Mouse (Mus musculus) MEL (cell line): ENCODE results near the gene Egfl8. TPM values are rescaled to one million over a fixed set of nuclear protein-coding genes. Genes with fewer than 3 reads are reported as not detected.

Experiments
- DNase-seq: peaks from one replicate; pipeline ENCODE4 v3.0.0; 2011; ENCODE audit warnings: low read depth, low spot score
- H3K27ac ChIP-seq: 2 replicates; pipeline ENCODE4 v1.5.1; 2012; ENCODE audit warnings: low read depth, mild to moderate bottlenecking, control low read depth, low read length, moderate library complexity; ENCODE audit not compliant: control insufficient read depth
- H3K27me3 ChIP-seq, 2 experiments: fragments of 150-350 bp in 1 of 2; sonication (generic) in 1 of 2; 2 replicates each; pipeline ENCODE4 v1.6.1; 2012; ENCODE audit warnings: low read length in 2 of 2, mild to moderate bottlenecking in 2 of 2, improper control_type of control experiment in 1 of 2, moderate library complexity in 1 of 2; ENCODE audit not compliant: insufficient read depth in 2 of 2, control insufficient read depth in 1 of 2
- H3K36me3 ChIP-seq, 2 experiments: 2 replicates each; pipeline ENCODE4 v1.6.1; 2012 to 2014; ENCODE audit warnings: low read length in 2 of 2, improper control_type of control experiment in 1 of 2, inconsistent platforms in 1 of 2, mild to moderate bottlenecking in 1 of 2; ENCODE audit not compliant: insufficient read depth in 2 of 2, control insufficient read depth in 1 of 2
- H3K4me1 ChIP-seq, 2 experiments: fragments of 150-350 bp in 1 of 2; sonication (generic) in 1 of 2; 2 replicates each; pipeline ENCODE4 v1.6.1; 2012; ENCODE audit warnings: low read length in 2 of 2, improper control_type of control experiment in 1 of 2, mild to moderate bottlenecking in 1 of 2; ENCODE audit not compliant: insufficient read depth in 2 of 2, control insufficient read depth in 1 of 2
- H3K4me3 ChIP-seq, 2 experiments: fragments of 150-350 bp in 1 of 2; sonication (generic) in 1 of 2; 2 replicates each; pipeline ENCODE4 v1.5.1; 2012; ENCODE audit warnings: low read depth in 2 of 2, low read length in 2 of 2, mild to moderate bottlenecking in 2 of 2, moderate library complexity in 2 of 2, control low read depth in 1 of 2, improper control_type of control experiment in 1 of 2; ENCODE audit not compliant: control insufficient read depth in 1 of 2, insufficient read depth in 1 of 2
- H3K79me2 ChIP-seq: 2 replicates; pipeline ENCODE4 v1.6.1; 2012; ENCODE audit warnings: mild to moderate bottlenecking, low read length, moderate library complexity; ENCODE audit not compliant: control insufficient read depth, poor library complexity, insufficient read depth
- H3K9ac ChIP-seq: 2 replicates; pipeline ENCODE4 v1.6.1; 2012; ENCODE audit warnings: low read depth, mild to moderate bottlenecking, control low read depth, low read length, moderate library complexity; ENCODE audit not compliant: control insufficient read depth, poor library complexity, severe bottlenecking
- H3K9me3 ChIP-seq: fragments of 150-350 bp; sonication (generic); replicated peaks from 2 replicates; pipeline ENCODE4 v1.6.1; 2012; ENCODE audit warnings: mild to moderate bottlenecking, low read length, improper control_type of control experiment, moderate library complexity; ENCODE audit not compliant: insufficient read depth
- BHLHE40 ChIP-seq: IDR thresholded peaks from 2 replicates; pipeline ENCODE4 v1.6.1; 2012; ENCODE audit warnings: low read depth, mild to moderate bottlenecking, inconsistent platforms, low read length, improper control_type of control experiment, borderline replicate concordance
- CHD1 ChIP-seq: IDR thresholded peaks from 2 replicates; pipeline ENCODE4 v1.6.1; 2012; ENCODE audit warnings: low read depth, mild to moderate bottlenecking, inconsistent platforms, low read length, improper control_type of control experiment
- CHD2 ChIP-seq: IDR thresholded peaks from 2 replicates; pipeline ENCODE4 v1.6.1; 2011; ENCODE audit warnings: low read length, improper control_type of control experiment
- CTCF ChIP-seq, 3 experiments: IDR thresholded peaks in 2 of 3; conservative IDR thresholded peaks in 1 of 3; 2 replicates each; pipeline ENCODE4 v1.5.1; 2011 to 2012; ENCODE audit warnings: low read length in 3 of 3, low read depth in 2 of 3, mild to moderate bottlenecking in 2 of 3, improper control_type of control experiment in 1 of 3, inconsistent platforms in 1 of 3, mixed read lengths in 1 of 3, moderate library complexity in 1 of 3; ENCODE audit not compliant: control insufficient read depth in 1 of 3, insufficient read depth in 1 of 3, poor library complexity in 1 of 3, severe bottlenecking in 1 of 3
- EP300 ChIP-seq, 2 experiments: IDR thresholded peaks; 2 replicates each; pipeline ENCODE4 v1.6.1; 2011; ENCODE audit warnings: improper control_type of control experiment in 2 of 2, low read length in 2 of 2, low read depth in 1 of 2, mild to moderate bottlenecking in 1 of 2
- MAZ ChIP-seq: IDR thresholded peaks from 2 replicates; pipeline ENCODE4 v1.6.1; 2012; ENCODE audit warnings: low read depth, mild to moderate bottlenecking, inconsistent platforms, low read length, improper control_type of control experiment
- MEF2A ChIP-seq: IDR thresholded peaks from 2 replicates; pipeline ENCODE4 v1.6.1; 2014; ENCODE audit warnings: low read depth, mild to moderate bottlenecking, inconsistent platforms, low read length, improper control_type of control experiment; ENCODE audit not compliant: poor library complexity, insufficient replicate concordance, severe bottlenecking; ENCODE audit errors: extremely low read depth
- MXI1 ChIP-seq: IDR thresholded peaks from 2 replicates; pipeline ENCODE4 v1.6.1; 2011; ENCODE audit warnings: mild to moderate bottlenecking, low read depth, low read length, improper control_type of control experiment
- NELFE ChIP-seq: IDR thresholded peaks from 2 replicates; pipeline ENCODE4 v1.6.1; 2011; ENCODE audit warnings: low read depth, low read length, improper control_type of control experiment
- NRF1 ChIP-seq: IDR thresholded peaks from 2 replicates; pipeline ENCODE4 v1.6.1; 2014; ENCODE audit warnings: low read depth, mild to moderate bottlenecking, inconsistent platforms, low read length, improper control_type of control experiment, moderate library complexity; ENCODE audit not compliant: poor library complexity, insufficient read depth, severe bottlenecking
- POLR2A ChIP-seq, 2 experiments: IDR thresholded peaks; 2 replicates each; pipeline ENCODE4 v1.6.1; 2011 to 2012; ENCODE audit warnings: low read length in 2 of 2, mild to moderate bottlenecking in 2 of 2, control low read depth in 1 of 2, improper control_type of control experiment in 1 of 2, low read depth in 1 of 2, moderate library complexity in 1 of 2; ENCODE audit not compliant: control insufficient read depth in 1 of 2, insufficient read depth in 1 of 2, poor library complexity in 1 of 2
- POLR2AphosphoS2 ChIP-seq: IDR thresholded peaks from 2 replicates; pipeline ENCODE4 v1.6.1; 2011; ENCODE audit warnings: low read length, improper control_type of control experiment
- POLR2AphosphoS5 ChIP-seq: IDR thresholded peaks from 2 replicates; pipeline ENCODE4 v1.6.1; 2012; ENCODE audit warnings: low read depth, borderline replicate concordance, mild to moderate bottlenecking, inconsistent platforms, low read length, moderate library complexity, mixed read lengths
- RAD21 ChIP-seq: IDR thresholded peaks from 2 replicates; pipeline ENCODE4 v1.6.1; 2011; ENCODE audit warnings: mild to moderate bottlenecking, low read depth, low read length, improper control_type of control experiment
- RCOR1 ChIP-seq: IDR thresholded peaks from 2 replicates; pipeline ENCODE4 v1.6.1; 2012; ENCODE audit warnings: low read depth, mild to moderate bottlenecking, inconsistent platforms, low read length, improper control_type of control experiment
- SIN3A ChIP-seq: IDR thresholded peaks from 2 replicates; pipeline ENCODE4 v1.6.1; 2012; ENCODE audit warnings: low read length, improper control_type of control experiment, inconsistent platforms
- SMC3 ChIP-seq: IDR thresholded peaks from 2 replicates; pipeline ENCODE4 v1.6.1; 2011; ENCODE audit warnings: low read depth, low read length, improper control_type of control experiment
- TAL1 ChIP-seq: IDR thresholded peaks from 2 replicates; pipeline ENCODE4 v1.6.1; 2012; ENCODE audit warnings: mild to moderate bottlenecking, inconsistent platforms, low read length, moderate library complexity, mixed read lengths
- TBP ChIP-seq: IDR thresholded peaks from 2 replicates; pipeline ENCODE4 v1.8.0; 2011; ENCODE audit warnings: low read depth, low read length, improper control_type of control experiment
- TCF12 ChIP-seq: IDR thresholded peaks from 2 replicates; pipeline ENCODE4 v1.6.1; 2014; ENCODE audit warnings: low read depth, mild to moderate bottlenecking, inconsistent platforms, low read length, improper control_type of control experiment, moderate library complexity
- USF1 ChIP-seq: IDR thresholded peaks from 2 replicates; pipeline ENCODE4 v1.6.1; 2014; ENCODE audit warnings: low read depth, mild to moderate bottlenecking, inconsistent platforms, low read length, improper control_type of control experiment, moderate library complexity
- USF2 ChIP-seq, 2 experiments: IDR thresholded peaks; 2 replicates each; pipeline ENCODE4 v1.6.1; 2011 to 2012; ENCODE audit warnings: improper control_type of control experiment in 2 of 2, low read length in 2 of 2, borderline replicate concordance in 1 of 2, inconsistent platforms in 1 of 2, low read depth in 1 of 2, mild to moderate bottlenecking in 1 of 2; ENCODE audit not compliant: insufficient read depth in 1 of 2
- ZC3H11A ChIP-seq: IDR thresholded peaks from 2 replicates; pipeline ENCODE4 v1.6.1; 2012; ENCODE audit warnings: low read depth, mild to moderate bottlenecking, inconsistent platforms, low read length, improper control_type of control experiment
- ZKSCAN1 ChIP-seq: IDR thresholded peaks from 2 replicates; pipeline ENCODE4 v1.6.1; 2012; ENCODE audit warnings: low read depth, mild to moderate bottlenecking, inconsistent platforms, low read length, improper control_type of control experiment, moderate library complexity
- ZMIZ1 ChIP-seq: IDR thresholded peaks from 2 replicates; pipeline ENCODE4 v1.6.1; 2012; ENCODE audit warnings: low read depth, mild to moderate bottlenecking, inconsistent platforms, low read length, improper control_type of control experiment, moderate library complexity
- polyA plus RNA-seq, 2 experiments: library from polyadenylated mRNA; stranded (reverse) in 1 of 2; unstranded in 1 of 2; fragments of >175 nt in 1 of 2; fragments of >200 nt in 1 of 2; gene quantifications; 2 replicates each; pipeline versions ENCODE4 v1.2.1 to v1.2.4; 2012; ENCODE audit warnings: low replicate concordance in 2 of 2, low read depth in 1 of 2; ENCODE audit not compliant: insufficient read length in 2 of 2, insufficient read depth in 1 of 2, missing spikeins in 1 of 2
- total RNA-seq: library from RNA; depleted of rRNA; stranded (reverse); fragments of 300-350 nt; gene quantifications from 2 replicates; pipeline ENCODE4 v1.2.3, GENCODE M21; 2012

The Egfl8 gene
- total and polyA plus RNA-seq, 3 experiments: 0.89 to 1.6 TPM; not detected in 1

DNA sequence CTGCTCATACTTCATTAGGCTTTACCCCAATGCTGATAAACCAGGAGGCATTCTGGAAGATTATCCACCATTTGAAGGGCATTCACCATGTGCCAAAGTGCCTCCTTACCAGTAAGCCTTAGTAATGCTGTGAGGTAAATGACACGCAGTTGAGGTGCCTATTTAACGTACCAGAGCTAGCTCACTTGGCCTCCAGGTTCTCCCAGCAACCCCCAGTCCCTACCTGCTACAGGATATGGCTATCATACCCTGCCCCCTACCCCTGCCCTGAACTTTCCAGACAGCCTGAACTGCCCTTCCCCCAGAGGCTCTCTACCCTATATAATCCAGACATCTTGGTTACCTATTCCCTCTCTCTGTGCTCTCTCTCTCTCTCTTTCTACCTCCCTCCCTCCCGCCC, 27.0 kb downstream of the Egfl8 start:
- no peaks in the 10 kb centered on the region for H3K27me3 ChIP-seq
- peaks cover 0 to 27% of the 10 kb centered on the region in 2 experiments; a peak in 2 of 4 replicates for H3K36me3 ChIP-seq
- TF ChIP-seq SMC3 (no peak), NRF1 (no peak), USF2 (IDR thresholded peaks at IDR 0.05; ENCODE audit: borderline replicate concordance in 1 of 2, insufficient read depth in 1 of 2, low read depth in 1 of 2, low read length in 2 of 2) (no peak), TAL1 (no peak), CHD1 (no peak), USF1 (no peak), CHD2 (no peak), CTCF (IDR thresholded peaks at IDR 0.05 in 2 of 3, conservative IDR thresholded peaks at IDR 0.05 in 1 of 3; ENCODE audit: control insufficient read depth in 1 of 3, insufficient read depth in 1 of 3, low read depth in 2 of 3, low read length in 3 of 3, poor library complexity in 1 of 3, severe bottlenecking in 1 of 3) (no peak)
- H3K4me3 ChIP-seq: peak overlapping the region in 1 of 2 experiments; percentile 78; a peak in 1 of 4 replicates
- H3K79me2 ChIP-seq: peaks cover 16% of the 10 kb centered on the region
- peak overlapping the region; percentile 89; the same call in 1 of the 2 replicates for H3K9ac ChIP-seq
- DNase-seq: peak; percentile 30
- peaks cover 11 to 40% of the 10 kb centered on the region in 2 experiments for H3K4me1 ChIP-seq
- H3K27ac ChIP-seq: no peak overlapping the region
- H3K9me3 ChIP-seq: no peaks in the 10 kb centered on the region

DNA sequence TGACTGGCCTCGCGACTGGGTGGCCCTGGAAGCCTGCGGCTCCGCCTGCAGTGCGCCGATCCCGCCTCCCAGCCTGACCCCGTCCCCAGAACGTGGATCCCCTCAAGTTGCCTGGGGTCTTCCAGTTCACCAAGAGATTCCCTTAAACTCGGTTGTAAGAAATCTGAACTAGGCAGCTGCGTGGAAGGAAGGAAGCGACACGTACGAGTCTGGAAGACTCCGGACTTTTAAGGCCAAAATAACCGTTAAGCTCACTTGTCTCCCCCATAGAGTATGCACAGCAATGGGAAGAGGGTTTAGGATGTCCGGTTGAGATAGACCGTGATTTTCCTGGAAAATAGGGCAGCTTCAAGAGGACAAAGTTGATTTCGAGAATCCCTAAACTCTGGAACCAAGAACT, 28.0 kb downstream of the Egfl8 start:
- Histone ChIP-seq H3K79me2 (peaks cover 15% of the 10 kb centered on the region; the same call in 1 of the 2 replicates), H3K36me3 (peaks cover 0 to 27% of the 10 kb centered on the region in 2 experiments; a peak in 2 of 4 replicates), H3K4me3 (peak overlapping the region; percentile 78 to 92), H3K27ac (peak overlapping the region; percentile 73), H3K9ac (peak overlapping the region; percentile 89), H3K4me1 (peaks cover 11 to 36% of the 10 kb centered on the region in 2 experiments), H3K9me3 (no peaks in the 10 kb centered on the region), H3K27me3 (no peaks in the 10 kb centered on the region)
- no peak for DNase-seq
- no peak for TF ChIP-seq RCOR1
- no peak for TF ChIP-seq MAZ
- no peak for TF ChIP-seq EP300 (IDR thresholded peaks at IDR 0.05; ENCODE audit: low read depth in 1 of 2, low read length in 2 of 2)
- no peak for TF ChIP-seq POLR2AphosphoS2
- TF ChIP-seq POLR2A (IDR thresholded peaks at IDR 0.05; ENCODE audit: control insufficient read depth in 1 of 2, insufficient read depth in 1 of 2, low read depth in 1 of 2, low read length in 2 of 2, poor library complexity in 1 of 2): 0 out of 4 replicates have a peak, but pooled peaks of 1 of the 2 experiments have one; percentile 1
- no peak for TF ChIP-seq TCF12
- no peak for TF ChIP-seq MXI1

DNA sequence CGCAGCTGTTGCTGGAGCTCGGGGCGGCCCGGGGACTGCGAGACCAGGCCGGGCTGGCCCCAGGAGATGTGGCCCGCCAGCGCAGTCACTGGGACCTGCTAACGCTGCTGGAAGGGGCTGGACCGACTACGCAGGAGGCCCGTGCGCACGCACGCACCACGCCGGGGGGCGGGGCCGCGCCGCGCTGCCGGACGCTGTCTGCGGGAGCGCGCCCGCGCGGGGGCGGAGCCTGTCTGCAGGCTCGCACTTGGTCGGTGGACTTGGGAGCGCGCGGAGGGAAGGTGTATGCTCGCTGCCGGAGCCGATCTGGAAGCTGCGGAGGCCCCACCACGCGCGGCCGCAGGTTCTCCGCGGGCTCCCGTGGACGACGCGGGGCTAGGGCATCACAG, 28.4 kb downstream of the Egfl8 start:
- Histone ChIP-seq H3K27ac (peak overlapping the region; percentile 73), H3K4me1 (peaks cover 11 to 35% of the 10 kb centered on the region in 2 experiments)
- peak; percentile 95 for DNase-seq
- TF ChIP-seq NELFE (peak; percentile 94), MAZ (peak; percentile 39; the same call in 1 of the 2 replicates), ZC3H11A (0 out of 2 replicates have a peak, but pooled peaks have one; percentile 7), BHLHE40 (no peak), RAD21 (no peak), POLR2AphosphoS5 (no peak), ZKSCAN1 (no peak), POLR2AphosphoS2 (peak; percentile 72), ZMIZ1 (peak; percentile 89), NRF1 (peak; percentile 69), POLR2A (IDR thresholded peaks at IDR 0.05; ENCODE audit: control insufficient read depth in 1 of 2, insufficient read depth in 1 of 2, low read depth in 1 of 2, low read length in 2 of 2, poor library complexity in 1 of 2) (peak; percentile 67 to 87), MEF2A (no peak), SIN3A (peak; percentile 21; the same call in 1 of the 2 replicates), TBP (peak; percentile 45), EP300 (IDR thresholded peaks at IDR 0.05; ENCODE audit: low read depth in 1 of 2, low read length in 2 of 2) (peak in 1 of 2 experiments; percentile 19; a peak in 1 of 4 replicates)

More for the DNA sequence above, 28.4 kb downstream of the Egfl8 start:
- Histone ChIP-seq H3K79me2 (peaks cover 11% of the 10 kb centered on the region; the same call in 1 of the 2 replicates), H3K4me3 (peak overlapping the region; percentile 92 to 99), H3K9ac (peak overlapping the region; percentile 92), H3K27me3 (no peaks in the 10 kb centered on the region), H3K9me3 (no peaks in the 10 kb centered on the region), H3K36me3 (peaks cover 0 to 27% of the 10 kb centered on the region in 2 experiments; a peak in 2 of 4 replicates)
